Mouse (Mus musculus): ENCODE data around the gene Il1rap. TPM values are rescaled to one million over a fixed set of nuclear protein-coding genes. Genes with fewer than 3 reads are reported as not detected.

Gene Il1rap
- polyA plus RNA-seq, 1 experiment from 2014 or later: 7.7 TPM

GRCm38 (mm10) chr16:26705658-26706371 lies 124.3 kb downstream of the Il1rap start:
- Histone ChIP-seq H3K36me3 (replicated peaks) (no peaks in the 10 kb centered on the region), H3K4me3 (no peak overlapping the region), H3K9me3 (no peaks in the 10 kb centered on the region), H3K4me2 (no peak overlapping the region), H3K9ac (no peak overlapping the region), H3K27ac (no peak overlapping the region), H3K4me1 (no peaks in the 10 kb centered on the region), H3K27me3 (replicated peaks) (no peaks in the 10 kb centered on the region)
- no peak for ATAC-seq (replicated peaks)
- WGBS: 76% methylated on average over 6 of the region's 6 CpGs

- no peak overlapping the region for H3K4me2 ChIP-seq
- H3K4me3 ChIP-seq: no peak overlapping the region
- no peaks in the 10 kb centered on the region for H3K9me3 ChIP-seq
- WGBS: 74% methylated on average over 2 of the region's 2 CpGs
- H3K9ac ChIP-seq: no peak overlapping the region
- ATAC-seq (replicated peaks): no peak
- H3K36me3 ChIP-seq (replicated peaks): no peaks in the 10 kb centered on the region
- no peak overlapping the region for H3K27ac ChIP-seq
- H3K4me1 ChIP-seq: no peaks in the 10 kb centered on the region
- no peaks in the 10 kb centered on the region for H3K27me3 ChIP-seq (replicated peaks)
Measured at GRCm38 (mm10) chr16:26706503-26706902, 125.0 kb downstream of the Il1rap start.

GRCm38 (mm10) chr16:26710922-26711321 lies 129.4 kb downstream of the Il1rap start:
- Histone ChIP-seq H3K27me3 (replicated peaks) (no peaks in the 10 kb centered on the region), H3K4me3 (no peak overlapping the region), H3K36me3 (replicated peaks) (no peaks in the 10 kb centered on the region), H3K9ac (no peak overlapping the region), H3K27ac (no peak overlapping the region), H3K9me3 (no peaks in the 10 kb centered on the region), H3K4me2 (no peak overlapping the region), H3K4me1 (no peaks in the 10 kb centered on the region)
- 88% methylated on average over 3 of the region's 3 CpGs for WGBS
- ATAC-seq (replicated peaks): no peak

- H3K4me2 ChIP-seq: no peak overlapping the region
- no peaks in the 10 kb centered on the region for H3K27me3 ChIP-seq (replicated peaks)
- H3K4me3 ChIP-seq: no peak overlapping the region
- WGBS: 79% methylated on average over 5 of the region's 5 CpGs
- no peaks in the 10 kb centered on the region for H3K9me3 ChIP-seq
- no peak overlapping the region for H3K27ac ChIP-seq
- H3K36me3 ChIP-seq (replicated peaks): no peaks in the 10 kb centered on the region
- no peaks in the 10 kb centered on the region for H3K4me1 ChIP-seq
- ATAC-seq (replicated peaks): peak; percentile 62; the same call in 1 of the 2 replicates
- H3K9ac ChIP-seq: no peak overlapping the region
Measured at GRCm38 (mm10) chr16:26713538-26714316, 132.2 kb downstream of the Il1rap start.

DNA sequence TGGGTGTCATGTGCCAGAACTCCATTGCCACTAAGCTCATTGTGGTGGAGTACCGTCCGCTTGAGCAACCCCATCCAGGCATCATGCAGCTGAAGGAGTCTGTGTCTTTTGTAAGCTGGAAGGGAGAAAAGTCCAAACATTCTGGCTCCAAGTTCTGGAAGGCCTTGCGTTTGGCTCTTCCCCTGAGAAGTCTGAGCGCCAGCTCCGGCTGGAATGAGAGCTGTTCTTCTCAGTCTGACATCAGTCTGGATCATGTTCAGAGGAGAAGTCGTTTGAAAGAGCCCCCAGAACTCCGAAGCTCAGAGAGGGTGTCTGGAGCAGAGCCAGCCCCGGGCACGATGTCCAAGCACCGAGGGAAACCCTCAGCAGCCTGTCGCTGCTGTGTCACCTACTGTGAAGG lies 141.0 kb downstream of the Il1rap start:
- H3K27ac ChIP-seq: no peak overlapping the region
- H3K36me3 ChIP-seq (replicated peaks): no peaks in the 10 kb centered on the region
- H3K4me3 ChIP-seq: no peak overlapping the region
- no peak overlapping the region for H3K4me2 ChIP-seq
- no peaks in the 10 kb centered on the region for H3K27me3 ChIP-seq (replicated peaks)
- H3K9ac ChIP-seq: no peak overlapping the region
- 80% methylated on average over 11 of the region's 11 CpGs for WGBS
- H3K4me1 ChIP-seq: no peaks in the 10 kb centered on the region
- no peaks in the 10 kb centered on the region for H3K9me3 ChIP-seq
- ATAC-seq (replicated peaks): 0 out of 2 replicates have a peak, but pooled peaks have one; percentile 42

DNA sequence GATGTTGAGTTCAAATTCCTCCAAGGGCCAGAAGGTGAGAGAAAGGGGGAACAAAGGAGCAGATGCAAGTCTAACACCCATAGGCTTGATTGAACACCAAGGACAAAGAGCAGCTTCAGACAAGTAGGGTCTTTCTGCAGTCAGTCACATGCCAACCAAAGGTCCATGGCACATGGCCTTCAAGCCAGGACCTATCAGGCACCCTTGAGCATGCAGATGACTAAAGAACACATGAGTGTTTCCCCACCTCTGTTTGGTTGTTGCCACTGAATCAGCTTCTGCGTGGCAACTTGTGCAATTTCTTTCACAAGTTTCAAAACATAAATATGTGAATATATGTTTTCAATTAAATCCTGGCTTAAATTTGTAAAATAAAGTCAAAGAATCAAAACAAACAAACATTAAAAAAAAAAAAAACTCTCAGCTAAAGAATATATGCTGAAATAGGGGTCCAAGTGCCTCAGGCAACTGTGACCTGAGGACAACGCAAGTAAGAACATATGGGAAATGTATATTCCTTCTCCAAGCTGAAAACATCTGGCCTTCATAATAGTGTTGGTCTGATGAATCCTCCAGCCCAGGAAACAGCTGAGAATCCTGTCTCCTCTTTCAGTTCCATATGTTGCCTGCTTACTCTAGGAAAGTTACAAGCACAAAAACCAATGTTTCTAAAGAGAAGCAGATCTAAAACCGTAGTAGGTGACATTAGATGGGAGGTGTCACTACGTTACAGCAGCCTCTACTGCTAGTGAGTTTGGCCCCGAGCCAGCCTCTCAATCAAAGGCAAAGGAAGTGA lies 142.6 kb downstream of the Il1rap start:
- H3K4me1 ChIP-seq: no peaks in the 10 kb centered on the region
- H3K9me3 ChIP-seq: no peaks in the 10 kb centered on the region
- 78% methylated on average over 5 of the region's 5 CpGs for WGBS
- no peaks in the 10 kb centered on the region for H3K27me3 ChIP-seq (replicated peaks)
- ATAC-seq (replicated peaks): no peak
- no peak overlapping the region for H3K4me3 ChIP-seq
- no peak overlapping the region for H3K9ac ChIP-seq
- H3K4me2 ChIP-seq: no peak overlapping the region
- no peak overlapping the region for H3K27ac ChIP-seq
- no peaks in the 10 kb centered on the region for H3K36me3 ChIP-seq (replicated peaks)

- Histone ChIP-seq H3K27ac (no peak overlapping the region), H3K9ac (no peak overlapping the region), H3K27me3 (replicated peaks) (no peaks in the 10 kb centered on the region), H3K4me3 (no peak overlapping the region), H3K9me3 (no peaks in the 10 kb centered on the region), H3K36me3 (replicated peaks) (no peaks in the 10 kb centered on the region), H3K4me1 (0 out of 2 replicates have a peak, but pooled peaks cover 3% of the 10 kb centered on the region), H3K4me2 (no peak overlapping the region)
- WGBS: 82% methylated on average over 3 of the region's 3 CpGs
- ATAC-seq (replicated peaks): no peak
Measured at GRCm38 (mm10) chr16:26728139-26728538, 146.6 kb downstream of the Il1rap start.

DNA sequence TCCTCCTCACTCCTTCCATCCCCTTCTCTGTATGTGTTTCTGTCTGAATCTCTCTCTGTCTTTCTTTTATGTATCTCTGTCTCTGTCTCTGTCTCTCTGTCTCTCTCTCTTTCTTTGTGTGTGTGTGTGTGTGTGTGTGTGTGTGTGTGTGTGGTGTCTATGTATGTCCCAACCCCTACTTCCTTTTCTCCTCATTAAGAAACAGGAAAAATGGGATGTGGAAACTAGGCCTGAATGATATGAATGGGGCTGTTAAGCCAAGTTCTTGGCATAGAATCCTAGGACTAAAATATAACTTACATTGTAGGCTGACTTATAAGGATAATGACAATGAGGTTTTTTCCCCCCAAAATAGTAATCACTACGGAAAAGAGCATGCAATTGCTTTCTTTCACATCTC lies 149.4 kb downstream of the Il1rap start:
- ATAC-seq (replicated peaks): no peak
- WGBS: 94% methylated on average over 1 of the region's 1 CpGs

GRCm38 (mm10) chr16:26732566-26732965 lies 151.1 kb downstream of the Il1rap start:
- peak; percentile 54 for ATAC-seq (replicated peaks)
- no peaks in the 10 kb centered on the region for H3K9me3 ChIP-seq
- 0 out of 2 replicates have a peak, but pooled peaks cover 3% of the 10 kb centered on the region for H3K4me1 ChIP-seq
- WGBS: 40% methylated on average over 3 of the region's 3 CpGs
- H3K36me3 ChIP-seq (replicated peaks): no peaks in the 10 kb centered on the region
- H3K4me3 ChIP-seq: no peak overlapping the region
- H3K9ac ChIP-seq: no peak overlapping the region
- H3K4me2 ChIP-seq: no peak overlapping the region
- no peaks in the 10 kb centered on the region for H3K27me3 ChIP-seq (replicated peaks)
- H3K27ac ChIP-seq: 0 out of 2 replicates have a peak overlapping the region, but pooled peaks have one; percentile 9

More for the DNA sequence above, 149.4 kb downstream of the Il1rap start:
- Histone ChIP-seq H3K4me2 (no peak overlapping the region), H3K27ac (no peak overlapping the region), H3K36me3 (replicated peaks) (no peaks in the 10 kb centered on the region), H3K27me3 (replicated peaks) (no peaks in the 10 kb centered on the region), H3K4me3 (no peak overlapping the region), H3K4me1 (0 out of 2 replicates have a peak, but pooled peaks cover 3% of the 10 kb centered on the region), H3K9ac (no peak overlapping the region), H3K9me3 (no peaks in the 10 kb centered on the region)

GRCm38 (mm10) chr16:26755381-26756155 lies 174.1 kb downstream of the Il1rap start:
- H3K27ac ChIP-seq: no peak overlapping the region
- no peak overlapping the region for H3K9ac ChIP-seq
- H3K36me3 ChIP-seq (replicated peaks): no peaks in the 10 kb centered on the region
- 81% methylated on average over 5 of the region's 5 CpGs for WGBS
- no peaks in the 10 kb centered on the region for H3K4me1 ChIP-seq
- H3K27me3 ChIP-seq (replicated peaks): no peaks in the 10 kb centered on the region
- no peak overlapping the region for H3K4me2 ChIP-seq
- no peak overlapping the region for H3K4me3 ChIP-seq
- H3K9me3 ChIP-seq: no peaks in the 10 kb centered on the region
- no peak for ATAC-seq (replicated peaks)

DNA sequence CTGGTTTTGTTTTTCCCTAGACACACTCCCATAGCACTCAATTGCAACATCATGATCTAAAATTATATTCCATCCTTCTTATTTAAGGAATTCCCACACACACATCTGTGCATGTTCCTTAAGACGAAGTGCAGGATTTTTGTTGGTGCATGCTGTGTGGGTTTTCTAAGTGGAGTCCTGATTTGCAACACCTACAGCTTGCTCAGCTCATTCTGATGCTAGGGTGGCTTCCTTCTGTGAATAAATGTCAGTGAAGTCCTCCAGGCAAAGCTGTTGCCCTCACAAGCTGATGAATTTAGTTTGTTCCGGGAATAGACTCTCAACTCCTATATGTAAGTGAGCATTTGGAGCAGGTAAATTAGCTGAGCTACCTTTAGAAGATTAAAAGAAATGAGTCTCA lies 194.5 kb downstream of the Il1rap start:
- no peak for ATAC-seq (replicated peaks)
- Histone ChIP-seq H3K9ac (no peak overlapping the region), H3K4me1 (no peaks in the 10 kb centered on the region), H3K27me3 (replicated peaks) (no peaks in the 10 kb centered on the region), H3K9me3 (no peaks in the 10 kb centered on the region), H3K36me3 (replicated peaks) (no peaks in the 10 kb centered on the region), H3K4me2 (no peak overlapping the region), H3K27ac (no peak overlapping the region), H3K4me3 (no peak overlapping the region)
- 84% methylated on average over 2 of the region's 2 CpGs for WGBS
